Mouse (Mus musculus) CH12.LX (cell line): ENCODE results near the gene Ktn1. TPM values are rescaled to one million over a fixed set of nuclear protein-coding genes. Genes with fewer than 3 reads are reported as not detected.

Experiments
- DNase-seq: peaks from one replicate; pipeline ENCODE4 v3.0.0-alpha.2; 2013; ENCODE audit errors: extremely low read depth
- H3K27ac ChIP-seq: 2 replicates; pipeline ENCODE4 v1.5.1; 2012; ENCODE audit warnings: low read depth, mild to moderate bottlenecking, control low read depth, moderate library complexity; ENCODE audit not compliant: insufficient read depth
- H3K27me3 ChIP-seq: replicated peaks from 2 replicates; pipeline ENCODE3; 2012; ENCODE audit warnings: inconsistent platforms
- H3K36me3 ChIP-seq, 2 experiments: replicated peaks in 1 of 2; 2 replicates each; pipeline versions ENCODE3 to v1.6.1; 2012; ENCODE audit warnings: inconsistent platforms in 1 of 2, low read length in 1 of 2, mild to moderate bottlenecking in 1 of 2, mixed read lengths in 1 of 2, moderate library complexity in 1 of 2; ENCODE audit not compliant: control insufficient read depth in 1 of 2, insufficient read depth in 1 of 2
- H3K4me1 ChIP-seq, 2 experiments: 2 replicates each; pipeline ENCODE4 v1.6.1; 2012; ENCODE audit warnings: inconsistent platforms in 1 of 2, moderate library complexity in 1 of 2; ENCODE audit not compliant: insufficient read depth in 2 of 2, control insufficient read depth in 1 of 2
- H3K4me2 ChIP-seq: 2 replicates; pipeline ENCODE4 v1.6.1; 2012; ENCODE audit warnings: low read depth, mild to moderate bottlenecking, control low read depth; ENCODE audit not compliant: poor library complexity, insufficient read depth, severe bottlenecking
- H3K4me3 ChIP-seq, 3 experiments: fragments of 150-350 bp in 1 of 3; sonication (generic) in 1 of 3; replicated peaks in 1 of 3; 2 replicates each; pipeline versions ENCODE3 to v1.5.1; 2011 to 2012; ENCODE audit warnings: low read depth in 2 of 3, low read length in 2 of 3, mild to moderate bottlenecking in 2 of 3, moderate library complexity in 2 of 3, control low read depth in 1 of 3, improper control_type of control experiment in 1 of 3, inconsistent platforms in 1 of 3, mixed read lengths in 1 of 3; ENCODE audit not compliant: poor library complexity in 1 of 3
- H3K79me2 ChIP-seq: replicated peaks from 2 replicates; pipeline ENCODE4 v1.6.1; 2012; ENCODE audit warnings: mild to moderate bottlenecking, moderate library complexity; ENCODE audit not compliant: control insufficient read depth, poor library complexity, insufficient read depth, severe bottlenecking; ENCODE audit errors: extremely low read depth
- H3K9ac ChIP-seq: 2 replicates; pipeline ENCODE4 v1.6.1; 2012; ENCODE audit warnings: low read depth, mild to moderate bottlenecking, control low read depth, moderate library complexity; ENCODE audit not compliant: insufficient read depth
- H3K9me3 ChIP-seq: replicated peaks from 2 replicates; pipeline ENCODE3; 2012; ENCODE audit warnings: low read length, inconsistent platforms, mixed read lengths
- EP300 ChIP-seq: IDR thresholded peaks from 2 replicates; pipeline ENCODE4 v1.6.1; 2011; ENCODE audit warnings: low read length, improper control_type of control experiment
- IRF4 ChIP-seq: IDR thresholded peaks from 2 replicates; pipeline ENCODE4 v1.6.1; 2014; ENCODE audit warnings: low read depth, mild to moderate bottlenecking, inconsistent platforms, low read length, improper control_type of control experiment
- KAT2A ChIP-seq: IDR thresholded peaks from 2 replicates; pipeline ENCODE4 v1.6.1; 2012; ENCODE audit warnings: low read length, improper control_type of control experiment, inconsistent platforms; ENCODE audit not compliant: insufficient replicate concordance
- NRF1 ChIP-seq: IDR thresholded peaks from 2 replicates; pipeline ENCODE4 v1.6.1; 2014; ENCODE audit warnings: low read depth, mild to moderate bottlenecking, inconsistent platforms, low read length, improper control_type of control experiment, moderate library complexity
- dilution Hi-C: fragments of 300-500 bp; cut with MboI; formaldehyde crosslinking; loops from 2 replicates; pipeline ENCODE4 v1.14.3; 2020; ENCODE audit warnings: low sequenced_read_pairs; ENCODE audit not compliant: extremely low pct_unique_long_range_greater_than_20kb, extremely low pct_ligation_motif_present
- in situ Hi-C: fragments of 300-500 bp; cut with MboI; formaldehyde crosslinking; loops from 3 replicates; pipeline ENCODE4 v1.14.3; 2019; ENCODE audit warnings: low sequenced_read_pairs, low pct_ligation_motif_present, low pct_unique_long_range_greater_than_20kb, mixed read lengths
- polyA plus RNA-seq: library from polyadenylated mRNA; unstranded; fragments of >175 nt; gene quantifications from 2 replicates; pipeline ENCODE4 v1.2.1, GENCODE M21; 2012; ENCODE audit warnings: low read depth; ENCODE audit not compliant: insufficient read length
- total RNA-seq, 2 experiments: library from RNA; depleted of rRNA; stranded (reverse); fragments of 300-350 nt in 1 of 2; fragments of >200 nt in 1 of 2; gene quantifications; 2 replicates each; pipeline ENCODE4 v1.2.3; 2012 to 2014

The Ktn1 gene
- total and polyA plus RNA-seq, 3 experiments, result 23.2 to 56.5 (median 25.6) TPM

GRCm38 (mm10) chr14:47776260-47777035, 128.2 kb downstream of the Ktn1 start:
- Histone ChIP-seq H3K9me3 (no peaks in the 10 kb centered on the region), H3K4me1 (no peaks in the 10 kb centered on the region; a peak in 1 of 4 replicates), H3K79me2 (no peaks in the 10 kb centered on the region), H3K9ac (no peak overlapping the region), H3K4me2 (no peak overlapping the region), H3K36me3 (no peaks in the 10 kb centered on the region), H3K4me3 (no peak overlapping the region), H3K27ac (no peak overlapping the region), H3K27me3 (no peaks in the 10 kb centered on the region)
- in situ Hi-C loops, result no loop called here
- no peak for DNase-seq
- TF ChIP-seq NRF1, result no peak
- dilution Hi-C loops, result no loop called here

- Histone ChIP-seq H3K79me2 (no peaks in the 10 kb centered on the region), H3K27me3 (no peaks in the 10 kb centered on the region), H3K4me2 (no peak overlapping the region), H3K4me1 (no peaks in the 10 kb centered on the region), H3K27ac (no peak overlapping the region), H3K4me3 (no peak overlapping the region), H3K9ac (no peak overlapping the region), H3K36me3 (no peaks in the 10 kb centered on the region), H3K9me3 (no peaks in the 10 kb centered on the region)
- in situ Hi-C loops (no loop called here), dilution Hi-C loops (no loop called here)
- TF ChIP-seq KAT2A, result no peak
- no peak for TF ChIP-seq EP300
- TF ChIP-seq IRF4, result no peak
- no peak for DNase-seq
These were observed 137.9 kb downstream of the Ktn1 start for GRCm38 (mm10) chr14:47786112-47786511.

Other genes with a start within 250 kb of the Ktn1 start
- 48.9 and 50.8 TPM in 2 replicates for gene Dlgap5, start 230.0 kb upstream of the Ktn1 start, total RNA-seq (2012; rRNA removed)
- gene Dlgap5, start 230.0 kb upstream of the Ktn1 start, total RNA-seq (2014; rRNA removed), result 53.5 and 59.9 TPM in 2 replicates
- 57.0 and 62.9 TPM in 2 replicates for gene Dlgap5, start 230.0 kb upstream of the Ktn1 start, polyA plus RNA-seq
- gene Fbxo34, start 198.0 kb upstream of the Ktn1 start, total RNA-seq (2012; rRNA removed), result 11.9 and 12.8 TPM in 2 replicates
- 11.1 and 11.6 TPM in 2 replicates for gene Fbxo34, start 198.0 kb upstream of the Ktn1 start, total RNA-seq (2014; rRNA removed)
- gene Fbxo34, start 198.0 kb upstream of the Ktn1 start, polyA plus RNA-seq, result 24.7 and 25.9 TPM in 2 replicates
- 3.6 and 4.7 TPM in 2 replicates for gene Atg14, start 77.8 kb upstream of the Ktn1 start, total RNA-seq (2012; rRNA removed)
- gene Atg14, start 77.8 kb upstream of the Ktn1 start, total RNA-seq (2014; rRNA removed), result 2.8 and 3.2 TPM in 2 replicates
- gene Atg14, start 77.8 kb upstream of the Ktn1 start, polyA plus RNA-seq, result 8.4 and 9.4 TPM in 2 replicates